9 mouse cellular contexts compared by ENCODE assay signal in genomic region chr2:73774786-73775682, GRCm38 (mm10). TPM values are rescaled to one million over a fixed set of nuclear protein-coding genes. Genes with fewer than 3 reads are reported as not detected.
A peak's percentile ranks its signal among the peaks of the same experiment; 100 is the strongest.
DNase-seq lines count a peak whose midpoint lies in the region; ATAC-seq lines count a peak whose summit lies in the region.
"Had no signal": no experiment of that assay in that cellular context is flagged by ENCODE, and none has a peak within 500 bp of the region (broad histone marks: within the 10 kb centered on the region; RNA-seq: fewer than 3 reads in every experiment).

Gene Chn1 (minus strand): TSS chr2:73775346.

- DNase-seq in NIH3T3 (ENCODE audit: low read depth) (peak; percentile 23), adipocyte (ENCODE audit: low spot score) (no peak)
- peak; percentile 86 to 89 for DNase-seq in cerebellum, postnatal 10 days
- peak; percentile 62 to 63 for DNase-seq in frontal cortex, postnatal 25 days (ENCODE audit: low spot score in 2 of 2)
- peak; percentile 63 to 79 for DNase-seq in left cerebral cortex, adult 18-20 months (ENCODE audit: low spot score in 2 of 2)
- DNase-seq in lung, postnatal 25 days (ENCODE audit: low spot score): peak; percentile 30
- DNase-seq in right cerebral cortex, adult 18-20 months: peak; percentile 79

- under 1% methylated on average over 99 of the region's 131 CpGs for WGBS in hindbrain, embryonic 16.5 days

- peak; percentile 94 for ATAC-seq in hindbrain, embryonic 16.5 days

- no peaks in the 10 kb centered on the region for H3K27me3 ChIP-seq in hindbrain, embryonic 16.5 days (replicated peaks; ENCODE audit: control insufficient read depth, insufficient read depth, low read length)

- peak within 1 kb of the TSS; percentile 82 for H3K4me3 ChIP-seq in hindbrain, embryonic 16.5 days (ENCODE audit: low read length)

- peak within 1 kb of the TSS; percentile 86 for H3K9ac ChIP-seq in hindbrain, embryonic 16.5 days (ENCODE audit: low read depth, low read length)

- peaks cover 8% of the 10 kb centered on the region for H3K4me1 ChIP-seq in hindbrain, embryonic 16.5 days (ENCODE audit: control insufficient read depth, insufficient read depth, low read depth, low read length)

- peak within 1 kb of the TSS; percentile 68 for H3K4me2 ChIP-seq in hindbrain, embryonic 16.5 days (ENCODE audit: low read length)

- peak within 1 kb of the TSS; percentile 92 for H3K27ac ChIP-seq in hindbrain, embryonic 16.5 days (ENCODE audit: low read depth, low read length)
- H3K27ac ChIP-seq: macrophage had no signal

- H3K9me3 ChIP-seq in hindbrain, embryonic 16.5 days (ENCODE audit: control insufficient read depth, low read length): no peaks in the 10 kb centered on the region

- H3K36me3 ChIP-seq in hindbrain, embryonic 16.5 days (ENCODE audit: control insufficient read depth, insufficient read depth, low read length): no peaks in the 10 kb centered on the region

RNA-seq across cellular contexts. Expression of gene Chn1, which starts in this region (rescaled TPM):
- polyA plus RNA-seq in hindbrain, embryonic 16.5 days (2015; fragmentation: Nextera tagmentation; extraction: Ambion mirVana): 70.1 and 75.4 TPM in 2 replicates
- total RNA-seq in left cerebral cortex, adult 18-20 months (2021): 1,000 to 10,000 TPM; 1,527 to 1,662 TPM
- polyA plus RNA-seq: macrophage had no signal
